Mouse (Mus musculus) embryonic facial prominence, embryonic 14.5 days (tissue): ENCODE measurements around the gene Car5b. TPM values are rescaled to one million over a fixed set of nuclear protein-coding genes. Genes with fewer than 3 reads are reported as not detected.

Experiments used
- ATAC-seq: fragments of 200-750 bp; cut with Nextera tagmentation; 2 replicates; pipeline ENCODE4 v1.8.0; 2017; ENCODE audit warnings: low read depth, moderate number of reproducible peaks, moderate TSS enrichment
- DNase-seq: peaks from one replicate; pipeline ENCODE4 v3.0.0-alpha.2; 2015; ENCODE audit warnings: low spot score
- H3K27ac ChIP-seq: fragments of 300-500 bp; sonication (generic); replicated peaks from 2 replicates; pipeline ENCODE4 v1.5.1; 2014; ENCODE audit warnings: low read depth, mild to moderate bottlenecking, low read length, moderate library complexity
- H3K27me3 ChIP-seq: fragments of 300-500 bp; sonication (generic); replicated peaks from 2 replicates; pipeline ENCODE4 v1.6.1; 2014; ENCODE audit warnings: low read length; ENCODE audit not compliant: control insufficient read depth, insufficient read depth
- H3K36me3 ChIP-seq: fragments of 300-500 bp; sonication (generic); 2 replicates; pipeline ENCODE4 v1.6.1; 2014; ENCODE audit warnings: low read length, mixed read lengths; ENCODE audit not compliant: control insufficient read depth, insufficient read depth
- H3K4me1 ChIP-seq: fragments of 300-500 bp; sonication (generic); 2 replicates; pipeline ENCODE4 v1.6.1; 2014; ENCODE audit warnings: antibody characterized with exemption, low read length; ENCODE audit not compliant: control insufficient read depth, insufficient read depth
- H3K4me2 ChIP-seq: fragments of 300-500 bp; sonication (generic); 2 replicates; pipeline ENCODE4 v1.6.1; 2014; ENCODE audit warnings: low read depth, mild to moderate bottlenecking, low read length, moderate library complexity, mixed read lengths
- H3K4me3 ChIP-seq: fragments of 300-500 bp; sonication (generic); 2 replicates; pipeline ENCODE4 v1.5.1; 2014; ENCODE audit warnings: low read depth, mild to moderate bottlenecking, low read length
- H3K9ac ChIP-seq: fragments of 300-500 bp; sonication (generic); 2 replicates; pipeline ENCODE4 v1.6.1; 2014; ENCODE audit warnings: low read depth, mild to moderate bottlenecking, low read length, moderate library complexity, mixed read lengths
- H3K9me3 ChIP-seq: fragments of 300-500 bp; sonication (generic); 2 replicates; pipeline ENCODE4 v1.6.1; 2016; ENCODE audit warnings: low read length; ENCODE audit not compliant: control insufficient read depth
- WGBS: fragments of 180-500 bp; shearing (Covaris S2); extraction: QIAGEN DNeasy Blood & Tissue Kit; methylation state at CpG from one replicate; pipeline ENCODE4 v1.1.7; 2014; 5-methylcytosine and 5-hydroxymethylcytosine counted together
- polyA plus RNA-seq: library from polyadenylated mRNA; unstranded; fragments of >200 nt; fragmentation: Nextera tagmentation; extraction: Ambion mirVana; gene quantifications from 2 replicates; pipeline ENCODE4 v1.2.1, GENCODE M21; 2014

The Car5b gene
- polyA plus RNA-seq, 1 experiment from 2014 or later: 0.50 TPM

GRCm38 (mm10) chrX:163999848-164000247 is 27.9 kb downstream of the Car5b start:
- no peak for DNase-seq
- no peak overlapping the region for H3K4me3 ChIP-seq
- H3K27me3 ChIP-seq: no peaks in the 10 kb centered on the region
- no peaks in the 10 kb centered on the region for H3K4me1 ChIP-seq
- no peaks in the 10 kb centered on the region for H3K36me3 ChIP-seq
- H3K4me2 ChIP-seq: no peak overlapping the region
- no peaks in the 10 kb centered on the region for H3K9me3 ChIP-seq
- no peak for ATAC-seq
- no peak overlapping the region for H3K27ac ChIP-seq
- no peak overlapping the region for H3K9ac ChIP-seq
- WGBS: 68% methylated on average over 1 of the region's 1 CpGs

- ATAC-seq (no peak), DNase-seq (no peak)
- no peak overlapping the region for H3K4me2 ChIP-seq
- no peaks in the 10 kb centered on the region for H3K36me3 ChIP-seq
- no peaks in the 10 kb centered on the region for H3K4me1 ChIP-seq
- H3K4me3 ChIP-seq: no peak overlapping the region
- no peak overlapping the region for H3K9ac ChIP-seq
- H3K27me3 ChIP-seq: no peaks in the 10 kb centered on the region
- no peaks in the 10 kb centered on the region for H3K9me3 ChIP-seq
- no peak overlapping the region for H3K27ac ChIP-seq
- 89% methylated on average over 3 of the region's 3 CpGs for WGBS
Observed at GRCm38 (mm10) chrX:163996754-163997153, 31.0 kb downstream of the Car5b start.

GRCm38 (mm10) chrX:163987718-163988374 is 40.0 kb downstream of the Car5b start:
- 48% methylated on average over 3 of the region's 3 CpGs for WGBS
- no peak overlapping the region for H3K9ac ChIP-seq
- H3K4me2 ChIP-seq: no peak overlapping the region
- H3K36me3 ChIP-seq: no peaks in the 10 kb centered on the region
- DNase-seq (no peak), ATAC-seq (no peak)
- no peak overlapping the region for H3K4me3 ChIP-seq
- H3K27me3 ChIP-seq: peaks cover 5% of the 10 kb centered on the region; the same call in 1 of the 2 replicates
- no peak overlapping the region for H3K27ac ChIP-seq
- no peaks in the 10 kb centered on the region for H3K4me1 ChIP-seq
- no peaks in the 10 kb centered on the region for H3K9me3 ChIP-seq

GRCm38 (mm10) chrX:163982129-163982528 is 45.7 kb downstream of the Car5b start:
- no peak overlapping the region for H3K27ac ChIP-seq
- H3K9ac ChIP-seq: no peak overlapping the region
- ATAC-seq (0 out of 2 replicates have a peak, but pooled peaks have one; percentile 37), DNase-seq (no peak)
- no peaks in the 10 kb centered on the region for H3K4me1 ChIP-seq
- peaks cover 5% of the 10 kb centered on the region; the same call in 1 of the 2 replicates for H3K27me3 ChIP-seq
- no peak overlapping the region for H3K4me2 ChIP-seq
- H3K4me3 ChIP-seq: no peak overlapping the region
- H3K36me3 ChIP-seq: no peaks in the 10 kb centered on the region
- 69% methylated on average over 6 of the region's 6 CpGs for WGBS
- no peaks in the 10 kb centered on the region for H3K9me3 ChIP-seq

GRCm38 (mm10) chrX:163981500-163981899 is 46.3 kb downstream of the Car5b start:
- H3K9ac ChIP-seq: no peak overlapping the region
- H3K27me3 ChIP-seq: no peaks in the 10 kb centered on the region
- DNase-seq (no peak), ATAC-seq (no peak)
- no peaks in the 10 kb centered on the region for H3K9me3 ChIP-seq
- H3K27ac ChIP-seq: no peak overlapping the region
- no peaks in the 10 kb centered on the region for H3K4me1 ChIP-seq
- no peaks in the 10 kb centered on the region for H3K36me3 ChIP-seq
- no peak overlapping the region for H3K4me3 ChIP-seq
- H3K4me2 ChIP-seq: no peak overlapping the region
- WGBS: 52% methylated on average over 4 of the region's 4 CpGs

GRCm38 (mm10) chrX:163981092-163981491 is 46.7 kb downstream of the Car5b start:
- ATAC-seq: no peak
- no peaks in the 10 kb centered on the region for H3K36me3 ChIP-seq
- no peak for DNase-seq
- 100% methylated on average over 1 of the region's 1 CpGs for WGBS
- H3K9me3 ChIP-seq: no peaks in the 10 kb centered on the region
- H3K4me3 ChIP-seq: no peak overlapping the region
- no peak overlapping the region for H3K27ac ChIP-seq
- H3K4me2 ChIP-seq: no peak overlapping the region
- no peaks in the 10 kb centered on the region for H3K4me1 ChIP-seq
- no peaks in the 10 kb centered on the region for H3K27me3 ChIP-seq
- no peak overlapping the region for H3K9ac ChIP-seq

GRCm38 (mm10) chrX:163958467-163958875 is 69.3 kb downstream of the Car5b start, which contains the start of gene Zrsr2:
TSS of gene Zrsr2 (minus strand) at chrX:163958661.
- ATAC-seq: peak; percentile 97

GRCm38 (mm10) chrX:163957803-163958466 is 69.9 kb downstream of the Car5b start:
- Histone ChIP-seq H3K27me3 (peaks cover 3% of the 10 kb centered on the region; the same call in 1 of the 2 replicates), H3K9ac (peak overlapping the region; percentile 87), H3K4me1 (no peaks in the 10 kb centered on the region), H3K36me3 (peaks cover 26% of the 10 kb centered on the region), H3K4me3 (peak overlapping the region; percentile 69), H3K27ac (peak overlapping the region; percentile 98), H3K9me3 (no peaks in the 10 kb centered on the region), H3K4me2 (peak overlapping the region; percentile 50)
- WGBS: 34% methylated on average over 9 of the region's 67 CpGs
- peak; percentile 92 for ATAC-seq
- peak; percentile 75 for DNase-seq

More at GRCm38 (mm10) chrX:163958467-163958875, 69.3 kb downstream of the Car5b start, which contains the start of gene Zrsr2:
- peak within 1 kb of the TSS; percentile 87 for H3K9ac ChIP-seq
- peak; percentile 97 for DNase-seq
- peak within 1 kb of the TSS; percentile 50 for H3K4me2 ChIP-seq
- WGBS: 21% methylated on average over 20 of the region's 29 CpGs
- H3K27me3 ChIP-seq: peaks cover 3% of the 10 kb centered on the region; the same call in 1 of the 2 replicates
- H3K9me3 ChIP-seq: no peaks in the 10 kb centered on the region
- no peaks in the 10 kb centered on the region for H3K4me1 ChIP-seq
- H3K27ac ChIP-seq: peak within 1 kb of the TSS; percentile 98
- peak within 1 kb of the TSS; percentile 69 for H3K4me3 ChIP-seq
- H3K36me3 ChIP-seq: peaks cover 21% of the 10 kb centered on the region; the same call in 1 of the 2 replicates
